Mouse (Mus musculus) kidney, postnatal 14 days (tissue): ENCODE measurements around the gene H2-Q6.
A peak's percentile ranks its signal among the peaks of the same experiment; 100 is the strongest.
"Not testable (repeated sequence)": the region's sequence is repeated elsewhere in the genome, so short reads cannot be mapped to it uniquely, and the experiment has no call there.

Experiments
- DNase-seq: peaks from one replicate; pipeline ENCODE4 v3.0.0; 2022; ENCODE audit warnings: mixed read lengths

H2-Q6 gene

GRCm38 (mm10) chr17:35435577-35435976 lies 10.9 kb downstream of the H2-Q6 start:
- DNase-seq = not testable (repeated sequence)

- DNase-seq = not testable (repeated sequence)
These were observed 12.8 kb downstream of the H2-Q6 start for GRCm38 (mm10) chr17:35437386-35437936.

GRCm38 (mm10) chr17:35438395-35438794 lies 13.7 kb downstream of the H2-Q6 start:
- DNase-seq = not testable (repeated sequence)

GRCm38 (mm10) chr17:35438885-35439284 lies 14.2 kb downstream of the H2-Q6 start, which contains the start of gene H2-Q7:
TSS of gene H2-Q7 (plus strand) at chr17:35439155.
- DNase-seq = peak; percentile 90

GRCm38 (mm10) chr17:35439295-35439747 lies 14.7 kb downstream of the H2-Q6 start:
- DNase-seq = peak; percentile 21

GRCm38 (mm10) chr17:35439925-35440645 lies 15.4 kb downstream of the H2-Q6 start:
- not testable (repeated sequence) for DNase-seq

GRCm38 (mm10) chr17:35442376-35442775 lies 17.7 kb downstream of the H2-Q6 start:
- not testable (repeated sequence) for DNase-seq

GRCm38 (mm10) chr17:35444510-35444909 lies 19.9 kb downstream of the H2-Q6 start:
- not testable (repeated sequence) for DNase-seq

GRCm38 (mm10) chr17:35458247-35458646 lies 33.6 kb downstream of the H2-Q6 start:
- not testable (repeated sequence) for DNase-seq

GRCm38 (mm10) chr17:35460513-35461341 lies 36.1 kb downstream of the H2-Q6 start:
- DNase-seq = not testable (repeated sequence)

GRCm38 (mm10) chr17:35465651-35466050 lies 41.0 kb downstream of the H2-Q6 start:
- not testable (repeated sequence) for DNase-seq

- DNase-seq = not testable (repeated sequence)
These were observed 44.3 kb downstream of the H2-Q6 start for GRCm38 (mm10) chr17:35468936-35469335.

- peak; percentile 28 for DNase-seq
These were observed 45.4 kb downstream of the H2-Q6 start, which contains the start of gene H2-Q10 for GRCm38 (mm10) chr17:35469842-35470751. TSS of gene H2-Q10 (plus strand) at chr17:35470089.
